Mouse (Mus musculus): ENCODE measurements around the gene Igf2r.

Igf2r gene

GRCm38 (mm10) chr17:12749421-12750367, 19.8 kb downstream of the Igf2r start:
- no peak for DNase-seq (ENCODE audit: low spot score)

GRCm38 (mm10) chr17:12745761-12746160, 23.7 kb downstream of the Igf2r start:
- DNase-seq (ENCODE audit: low spot score) = no peak

GRCm38 (mm10) chr17:12744071-12744470, 25.4 kb downstream of the Igf2r start:
- DNase-seq (ENCODE audit: low spot score) = no peak

- no peak for DNase-seq (ENCODE audit: low spot score)
Observed at GRCm38 (mm10) chr17:12742151-12742908, 27.1 kb downstream of the Igf2r start.

GRCm38 (mm10) chr17:12741218-12741968, 28.1 kb downstream of the Igf2r start:
- DNase-seq (ENCODE audit: low spot score) = peak; percentile 60

- no peak for DNase-seq (ENCODE audit: low spot score)
Observed at GRCm38 (mm10) chr17:12740317-12740716, 29.1 kb downstream of the Igf2r start.

- no peak for DNase-seq (ENCODE audit: low spot score)
Observed at GRCm38 (mm10) chr17:12739516-12739915, 29.9 kb downstream of the Igf2r start.

- no peak for DNase-seq (ENCODE audit: low spot score)
Observed at GRCm38 (mm10) chr17:12737934-12738333, 31.5 kb downstream of the Igf2r start.

GRCm38 (mm10) chr17:12734205-12734857, 35.1 kb downstream of the Igf2r start:
- no peak for DNase-seq (ENCODE audit: low spot score)

- DNase-seq (ENCODE audit: low spot score) = no peak
Observed at GRCm38 (mm10) chr17:12733128-12733527, 36.3 kb downstream of the Igf2r start.

- no peak for DNase-seq (ENCODE audit: low spot score)
Observed at GRCm38 (mm10) chr17:12728536-12728935, 40.9 kb downstream of the Igf2r start.

GRCm38 (mm10) chr17:12727748-12728147, 41.7 kb downstream of the Igf2r start:
- no peak for DNase-seq (ENCODE audit: low spot score)

- DNase-seq (ENCODE audit: low spot score) = no peak
Observed at GRCm38 (mm10) chr17:12725871-12726270, 43.6 kb downstream of the Igf2r start.

- no peak for DNase-seq (ENCODE audit: low spot score)
Observed at GRCm38 (mm10) chr17:12724767-12725744, 44.4 kb downstream of the Igf2r start.

GRCm38 (mm10) chr17:12723986-12724766, 45.3 kb downstream of the Igf2r start:
- no peak for DNase-seq (ENCODE audit: low spot score)

GRCm38 (mm10) chr17:12722622-12723021, 46.8 kb downstream of the Igf2r start:
- no peak for DNase-seq (ENCODE audit: low spot score)

- DNase-seq (ENCODE audit: low spot score) = no peak
Observed at GRCm38 (mm10) chr17:12721118-12721886, 48.2 kb downstream of the Igf2r start.

GRCm38 (mm10) chr17:12718251-12718650, 51.2 kb downstream of the Igf2r start:
- DNase-seq (ENCODE audit: low spot score) = no peak

GRCm38 (mm10) chr17:12717445-12717844, 52.0 kb downstream of the Igf2r start:
- DNase-seq (ENCODE audit: low spot score) = no peak

Measured in ovary, postnatal 10 days (tissue).